Mouse (Mus musculus): Measurements from ENCODE around the gene Olfr139. TPM values are rescaled to one million over a fixed set of nuclear protein-coding genes. Genes with fewer than 3 reads are reported as not detected.

The Olfr139 gene
- not detected for total RNA-seq (2023)

GRCm38 (mm10) chr11:74056451-74056850 is at the start of gene Olfr139, which contains the start of gene Olfr399:
Gene Olfr139 (minus strand): TSS chr11:74056551.
Gene Olfr399 (minus strand): TSS chr11:74056615.

GRCm38 (mm10) chr11:74069655-74070054 is 13.3 kb upstream of the Olfr139 start, which contains the start of gene Zfp616:
Gene Zfp616 (plus strand): TSS chr11:74069955.

Other genes starting within 250 kb of the Olfr139 start
- not detected for gene Olfr392, start 239.5 kb downstream of the Olfr139 start, total RNA-seq (2023)
- not detected for gene Olfr393, start 205.1 kb downstream of the Olfr139 start, total RNA-seq (2023)
- not detected for gene Olfr394, start 165.8 kb downstream of the Olfr139 start, total RNA-seq (2023)
- gene Olfr395, start 147.3 kb downstream of the Olfr139 start, total RNA-seq (2023): not detected
- not detected for gene Olfr23, start 119.9 kb downstream of the Olfr139 start, total RNA-seq (2023)
- not detected for gene Olfr397, start 95.7 kb downstream of the Olfr139 start, total RNA-seq (2023)
- not detected for gene Olfr398, start 66.1 kb downstream of the Olfr139 start, total RNA-seq (2023)
- not detected for gene Olfr399, start 64 bp upstream of the Olfr139 start, total RNA-seq (2023)
- not detected for gene Zfp616, start 13.4 kb upstream of the Olfr139 start, total RNA-seq (2023)
- gene Olfr401, start 57.2 kb upstream of the Olfr139 start, total RNA-seq (2023): not detected
- not detected for gene Olfr402, start 97.0 kb upstream of the Olfr139 start, total RNA-seq (2023)
- not detected for gene Olfr403, start 129.7 kb upstream of the Olfr139 start, total RNA-seq (2023)
- not detected for gene Olfr43, start 154.8 kb upstream of the Olfr139 start, total RNA-seq (2023)
- gene Olfr406, start 203.3 kb upstream of the Olfr139 start, total RNA-seq (2023): not detected
- not detected for gene Olfr59, start 227.2 kb upstream of the Olfr139 start, total RNA-seq (2023)

Measured in neutrophil, adult 59 days (primary cell).